8 mouse cellular contexts compared by ENCODE assay signal in genomic region chr11:69695046-69695360, GRCm38 (mm10). TPM values are rescaled to one million over a fixed set of nuclear protein-coding genes. Genes with fewer than 3 reads are reported as not detected.
DNase-seq lines count a peak whose midpoint lies in the region; ATAC-seq and TF ChIP-seq lines count a peak whose summit lies in the region.

No protein-coding gene starts in this region.

- H3K27ac ChIP-seq in gastrocnemius, adult 2 months, result peak overlapping the region; percentile 94
- no peak overlapping the region for H3K27ac ChIP-seq in neural tube, embryonic 11.5 days (ENCODE audit: low read depth, low read length)
- peak overlapping the region; percentile 64; the same call in 1 of the 2 replicates for H3K27ac ChIP-seq in liver, embryonic 11.5 days (ENCODE audit: low read depth, low read length)
- H3K27ac ChIP-seq in stomach, embryonic 16.5 days (ENCODE audit: low read length), result peak overlapping the region; percentile 78

- no peaks in the 10 kb centered on the region for H3K9me3 ChIP-seq in neural tube, embryonic 11.5 days (ENCODE audit: control insufficient read depth, low read length)
- H3K9me3 ChIP-seq in liver, embryonic 11.5 days (ENCODE audit: control insufficient read depth, low read length), result no peaks in the 10 kb centered on the region
- no peaks in the 10 kb centered on the region for H3K9me3 ChIP-seq in stomach, embryonic 16.5 days (replicated peaks; ENCODE audit: control insufficient read depth, low read length)

- H3K9ac ChIP-seq in neural tube, embryonic 11.5 days (ENCODE audit: low read length), result no peak overlapping the region
- H3K9ac ChIP-seq in liver, embryonic 11.5 days (ENCODE audit: low read depth, low read length), result peak overlapping the region; percentile 63; the same call in 1 of the 2 replicates
- H3K9ac ChIP-seq in stomach, embryonic 16.5 days (ENCODE audit: low read length), result peak overlapping the region; percentile 94

- no peaks in the 10 kb centered on the region for H3K36me3 ChIP-seq in neural tube, embryonic 11.5 days (ENCODE audit: control insufficient read depth, insufficient read depth, low read length)
- no peaks in the 10 kb centered on the region for H3K36me3 ChIP-seq in liver, embryonic 11.5 days (ENCODE audit: control insufficient read depth, insufficient read depth, low read length)
- no peaks in the 10 kb centered on the region for H3K36me3 ChIP-seq in stomach, embryonic 16.5 days (ENCODE audit: control insufficient read depth, insufficient read depth, low read length)

- no peak for ATAC-seq in neural tube, embryonic 11.5 days (ENCODE audit: insufficient read depth, low FRiP score, low TSS enrichment)
- no peak for ATAC-seq in liver, embryonic 11.5 days (replicated peaks; ENCODE audit: low FRiP score)
- peak; percentile 20; the same call in 1 of the 2 replicates for ATAC-seq in stomach, embryonic 16.5 days (ENCODE audit: insufficient read depth, low FRiP score)

- no peak for DNase-seq in gastrocnemius, adult 2 months
- no peak for DNase-seq in gastrocnemius, postnatal 10 days
- no peak for DNase-seq in neural tube, embryonic 11.5 days (ENCODE audit: low spot score)
- DNase-seq in neural tube, embryonic 10.5 days (ENCODE audit: extremely low spot score, low spot score), result no peak
- no peak for DNase-seq in liver, embryonic 11.5 days (ENCODE audit: low spot score)
- DNase-seq in T-cell, adult 2 months (ENCODE audit: low spot score), result no peak
- DNase-seq in adrenal gland, postnatal 4 days (ENCODE audit: low spot score in 2 of 2), result no peak

- peak overlapping the region; percentile 84 for H3K4me2 ChIP-seq in neural tube, embryonic 11.5 days (ENCODE audit: low read depth)
- H3K4me2 ChIP-seq in liver, embryonic 11.5 days, result peak overlapping the region; percentile 77
- H3K4me2 ChIP-seq in stomach, embryonic 16.5 days (ENCODE audit: low read depth, low read length), result peak overlapping the region; percentile 90

- intact Hi-C loops in gastrocnemius, adult 2 months (cut with DNase I), result no loop called here

- no peak for TF ChIP-seq CTCF in gastrocnemius, adult 2 months (IDR thresholded peaks at IDR 0.05)

- H3K4me3 ChIP-seq in gastrocnemius, adult 2 months, result peak overlapping the region; percentile 86
- H3K4me3 ChIP-seq in neural tube, embryonic 11.5 days (ENCODE audit: low read depth, low read length), result peak overlapping the region; percentile 43; the same call in 1 of the 2 replicates
- peak overlapping the region; percentile 53 for H3K4me3 ChIP-seq in liver, embryonic 11.5 days (ENCODE audit: low read depth, low read length)
- H3K4me3 ChIP-seq in stomach, embryonic 16.5 days (replicated peaks; ENCODE audit: low read length), result peak overlapping the region; percentile 57

- WGBS in neural tube, embryonic 11.5 days, result 35% methylated on average over 6 of the region's 6 CpGs
- WGBS in liver, embryonic 11.5 days, result 36% methylated on average over 6 of the region's 6 CpGs
- 20% methylated on average over 6 of the region's 6 CpGs for WGBS in stomach, embryonic 16.5 days

- 0 out of 2 replicates have a peak, but pooled peaks cover 3% of the 10 kb centered on the region for H3K27me3 ChIP-seq in neural tube, embryonic 11.5 days (ENCODE audit: control insufficient read depth, insufficient read depth, low read length)
- no peaks in the 10 kb centered on the region for H3K27me3 ChIP-seq in liver, embryonic 11.5 days (replicated peaks; ENCODE audit: control insufficient read depth, insufficient read depth, low read length)
- H3K27me3 ChIP-seq in stomach, embryonic 16.5 days (ENCODE audit: control insufficient read depth, insufficient read depth, low read length), result no peaks in the 10 kb centered on the region

- H3K4me1 ChIP-seq in neural tube, embryonic 11.5 days (ENCODE audit: control insufficient read depth, insufficient read depth, low read length), result peaks cover 9% of the 10 kb centered on the region; the same call in 1 of the 2 replicates
- peaks cover 17% of the 10 kb centered on the region for H3K4me1 ChIP-seq in liver, embryonic 11.5 days (replicated peaks; ENCODE audit: control insufficient read depth, insufficient read depth, low read length)
- peaks cover 16% of the 10 kb centered on the region; the same call in 1 of the 2 replicates for H3K4me1 ChIP-seq in stomach, embryonic 16.5 days (ENCODE audit: control insufficient read depth, insufficient read depth, low read length)

RNA-seq across cellular contexts. Expression of gene Tnfsf12, which starts 0.6 kb away (rescaled TPM):
- total RNA-seq in gastrocnemius, adult 2 months (2021), result 10 to 100 TPM in 1 of 2 experiments, 1 to 10 TPM in 1; 6.5 to 10.6 TPM
- 10 to 100 TPM; 15.9 to 17.6 TPM for total RNA-seq in gastrocnemius, postnatal 10 days (2021)
- polyA plus RNA-seq in neural tube, embryonic 11.5 days (2014; fragmentation: Nextera tagmentation; extraction: Ambion mirVana), result 1.5 and 1.7 TPM in 2 replicates
- 4.5 and 6.0 TPM in 2 replicates for polyA plus RNA-seq in liver, embryonic 11.5 days (2014; fragmentation: Nextera tagmentation; extraction: Ambion mirVana)
- polyA plus RNA-seq in stomach, embryonic 16.5 days (2015; fragmentation: Nextera tagmentation; extraction: Ambion mirVana), result 8.8 and 9.6 TPM in 2 replicates
- 10 to 100 TPM; 23.0 to 23.1 TPM for total RNA-seq in adrenal gland, postnatal 4 days (2021)

RNA-seq across cellular contexts. Expression of gene Tnfsfm13, which starts 0.9 kb away (rescaled TPM):
- 1 to 10 TPM; 1.2 to 1.9 TPM for total RNA-seq in gastrocnemius, adult 2 months (2021)
- 1 to 10 TPM; 2.9 to 4.5 TPM for total RNA-seq in gastrocnemius, postnatal 10 days (2021)
- polyA plus RNA-seq in neural tube, embryonic 11.5 days (2014; fragmentation: Nextera tagmentation; extraction: Ambion mirVana), result 1.4 and 1.5 TPM in 2 replicates
- polyA plus RNA-seq in liver, embryonic 11.5 days (2014; fragmentation: Nextera tagmentation; extraction: Ambion mirVana), result 1.7 and 2.6 TPM in 2 replicates
- polyA plus RNA-seq in stomach, embryonic 16.5 days (2015; fragmentation: Nextera tagmentation; extraction: Ambion mirVana), result 2.9 and 4.2 TPM in 2 replicates
- total RNA-seq in adrenal gland, postnatal 4 days (2021), result 1 to 10 TPM; 3.1 to 4.6 TPM

RNA-seq across cellular contexts. Expression of gene Tnfsf13, which starts 9.4 kb away (rescaled TPM):
- 1 to 10 TPM in 1 of 2 experiments, under 1 TPM in 1; 0.64 to 1.1 TPM for total RNA-seq in gastrocnemius, adult 2 months (2021)
- 1 to 10 TPM; 1.6 to 2.1 TPM for total RNA-seq in gastrocnemius, postnatal 10 days (2021)
- polyA plus RNA-seq in neural tube, embryonic 11.5 days (2014; fragmentation: Nextera tagmentation; extraction: Ambion mirVana), result 0.19 TPM in 1 of 2 replicates, not detected in the other
- polyA plus RNA-seq in liver, embryonic 11.5 days (2014; fragmentation: Nextera tagmentation; extraction: Ambion mirVana), result 0.37 TPM in 1 of 2 replicates, not detected in the other
- 0.59 and 1.0 TPM in 2 replicates for polyA plus RNA-seq in stomach, embryonic 16.5 days (2015; fragmentation: Nextera tagmentation; extraction: Ambion mirVana)
- 1 to 10 TPM; 4.2 to 5.2 TPM for total RNA-seq in adrenal gland, postnatal 4 days (2021)

RNA-seq across cellular contexts. Expression of gene Senp3, which starts 13.1 kb away (rescaled TPM):
- 10 to 100 TPM; 25.4 to 28.1 TPM for total RNA-seq in gastrocnemius, adult 2 months (2021)
- 10 to 100 TPM; 29.5 to 36.0 TPM for total RNA-seq in gastrocnemius, postnatal 10 days (2021)
- polyA plus RNA-seq in neural tube, embryonic 11.5 days (2014; fragmentation: Nextera tagmentation; extraction: Ambion mirVana), result 88.6 and 93.8 TPM in 2 replicates
- polyA plus RNA-seq in liver, embryonic 11.5 days (2014; fragmentation: Nextera tagmentation; extraction: Ambion mirVana), result 75.4 and 79.1 TPM in 2 replicates
- polyA plus RNA-seq in stomach, embryonic 16.5 days (2015; fragmentation: Nextera tagmentation; extraction: Ambion mirVana), result 66.3 and 68.5 TPM in 2 replicates
- 10 to 100 TPM; 86.6 to 90.7 TPM for total RNA-seq in adrenal gland, postnatal 4 days (2021)

RNA-seq across cellular contexts. Expression of gene Eif4a1, which starts 22.8 kb away (rescaled TPM):
- total RNA-seq in gastrocnemius, adult 2 months (2021), result 10 to 100 TPM; 98.0 to 98.5 TPM
- 100 to 1,000 TPM; 216 to 234 TPM for total RNA-seq in gastrocnemius, postnatal 10 days (2021)
- polyA plus RNA-seq in neural tube, embryonic 11.5 days (2014; fragmentation: Nextera tagmentation; extraction: Ambion mirVana), result 781 and 824 TPM in 2 replicates
- polyA plus RNA-seq in liver, embryonic 11.5 days (2014; fragmentation: Nextera tagmentation; extraction: Ambion mirVana), result 755 and 757 TPM in 2 replicates
- 454 and 462 TPM in 2 replicates for polyA plus RNA-seq in stomach, embryonic 16.5 days (2015; fragmentation: Nextera tagmentation; extraction: Ambion mirVana)
- total RNA-seq in adrenal gland, postnatal 4 days (2021), result 100 to 1,000 TPM; 640 to 673 TPM
